Mouse (Mus musculus) left cerebral cortex, postnatal 10 days (tissue): ENCODE measurements around the gene Tnip2. TPM values are rescaled to one million over a fixed set of nuclear protein-coding genes. Genes with fewer than 3 reads are reported as not detected.

Experiments
- DNase-seq, 2 experiments: peaks; one replicate each; pipeline ENCODE4 v3.0.0; 2021 to 2022; ENCODE audit warnings: low spot score in 2 of 2, mixed read lengths in 1 of 2; ENCODE audit errors: extremely low spot score in 1 of 2
- intact Hi-C: fragments of 180-260 bp; cut with DNase I; formaldehyde crosslinking; loops from one replicate; pipeline ENCODE4 v1.15.1; 2025
- total RNA-seq, 2 experiments: library from RNA; stranded (reverse); gene quantifications; 2 replicates each; pipeline ENCODE4 v1.2.3; 2021

Tnip2 gene
- 10 to 100 TPM; 11.2 to 11.5 TPM for total RNA-seq

- intact Hi-C loops, result no loop called here
- peak; percentile 87 to 97 for DNase-seq
Observed at GRCm38 (mm10) chr5:34513466-34514217, at the start of gene Tnip2. TSS of gene Tnip2 (minus strand) at chr5:34513991.

GRCm38 (mm10) chr5:34551821-34552220, 38.0 kb upstream of the Tnip2 start:
- intact Hi-C loops, result no loop called here
- no peak for DNase-seq

- intact Hi-C loops, result no loop called here
- no peak for DNase-seq
Observed at GRCm38 (mm10) chr5:34550251-34550650, 36.5 kb upstream of the Tnip2 start.

GRCm38 (mm10) chr5:34549483-34550221, 35.9 kb upstream of the Tnip2 start:
- intact Hi-C loops, result no loop called here
- DNase-seq, result peak in 1 of 2 experiments; percentile 65

- intact Hi-C loops, result no loop called here
- no peak for DNase-seq
Observed at GRCm38 (mm10) chr5:34549135-34549482, 35.3 kb upstream of the Tnip2 start.

GRCm38 (mm10) chr5:34547410-34547809, 33.6 kb upstream of the Tnip2 start:
- DNase-seq, result no peak
- intact Hi-C loops, result no loop called here

- DNase-seq, result peak in 1 of 2 experiments; percentile 58
- intact Hi-C loops, result no loop called here
Observed at GRCm38 (mm10) chr5:34543114-34543513, 29.3 kb upstream of the Tnip2 start.

- intact Hi-C loops, result no loop called here
Observed at GRCm38 (mm10) chr5:34542166-34542565, 28.4 kb upstream of the Tnip2 start.

GRCm38 (mm10) chr5:34539121-34539520, 25.3 kb upstream of the Tnip2 start:
- no peak for DNase-seq
- intact Hi-C loops, result no loop called here

More at GRCm38 (mm10) chr5:34542166-34542565, 28.4 kb upstream of the Tnip2 start:
- DNase-seq, result no peak

- intact Hi-C loops, result no loop called here
- no peak for DNase-seq
Observed at GRCm38 (mm10) chr5:34538527-34538926, 24.7 kb upstream of the Tnip2 start.

- DNase-seq, result no peak
- intact Hi-C loops, result no loop called here
Observed at GRCm38 (mm10) chr5:34538079-34538478, 24.3 kb upstream of the Tnip2 start.

GRCm38 (mm10) chr5:34535831-34536230, 22.0 kb upstream of the Tnip2 start:
- DNase-seq, result no peak
- intact Hi-C loops, result no loop called here

GRCm38 (mm10) chr5:34534776-34535581, 21.2 kb upstream of the Tnip2 start:
- intact Hi-C loops, result no loop called here
- peak in 1 of 2 experiments; percentile 18 for DNase-seq

- peak in 1 of 2 experiments; percentile 21 for DNase-seq
- intact Hi-C loops, result no loop called here
Observed at GRCm38 (mm10) chr5:34533820-34534219, 20.0 kb upstream of the Tnip2 start.

- no peak for DNase-seq
- intact Hi-C loops, result no loop called here
Observed at GRCm38 (mm10) chr5:34533066-34533465, 19.3 kb upstream of the Tnip2 start.

GRCm38 (mm10) chr5:34530687-34531086, 16.9 kb upstream of the Tnip2 start:
- peak in 1 of 2 experiments; percentile 15 for DNase-seq
- intact Hi-C loops, result no loop called here

- no peak for DNase-seq
- intact Hi-C loops, result no loop called here
Observed at GRCm38 (mm10) chr5:34530116-34530515, 16.3 kb upstream of the Tnip2 start.

GRCm38 (mm10) chr5:34528724-34529123, 14.9 kb upstream of the Tnip2 start:
- intact Hi-C loops, result no loop called here
- DNase-seq, result no peak

GRCm38 (mm10) chr5:34527352-34527751, 13.6 kb upstream of the Tnip2 start:
- no peak for DNase-seq
- intact Hi-C loops, result no loop called here

- intact Hi-C loops, result no loop called here
Observed at GRCm38 (mm10) chr5:34526477-34526775, 12.6 kb upstream of the Tnip2 start.

More at GRCm38 (mm10) chr5:34526477-34526775, 12.6 kb upstream of the Tnip2 start:
- DNase-seq, result no peak
